Mouse (Mus musculus): ENCODE measurements at regions not wholly inside any gene's neighbourhood (a gene's known extent, or its start where the extent isn't known, plus 50 kb on each side); places are given as distances from the start of the nearest gene placed in this dataset.

DNA sequence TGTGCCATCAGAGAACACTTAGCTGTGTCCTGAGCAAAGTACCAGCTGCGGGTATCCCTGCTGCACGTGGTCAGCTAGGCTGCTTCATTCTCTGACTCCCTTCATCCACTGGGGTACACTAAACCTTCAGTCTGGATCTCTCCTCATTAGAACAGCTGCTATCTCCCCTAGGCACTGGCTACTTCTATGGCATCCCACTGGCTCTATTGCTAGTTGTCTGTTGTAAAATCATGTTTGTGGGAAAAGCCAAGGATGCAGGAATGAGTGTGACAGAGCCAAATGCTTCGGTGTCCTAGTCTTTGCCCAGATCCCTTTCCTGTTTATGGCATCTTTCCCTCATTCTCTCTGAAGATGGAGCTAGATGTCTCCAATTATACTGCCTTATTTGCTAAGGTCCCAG lies 440.9 kb downstream of the Nbas start:
- no peak overlapping the region for H3K4me3 ChIP-seq
- no peaks in the 10 kb centered on the region for H3K4me1 ChIP-seq
- ATAC-seq (ENCODE audit: low FRiP score, low read depth), result no peak
- no peak overlapping the region for H3K27ac ChIP-seq (replicated peaks)
- no peak overlapping the region for H3K4me2 ChIP-seq (replicated peaks)
- 89% methylated on average over 3 of the region's 3 CpGs for WGBS
- H3K9me3 ChIP-seq, result no peaks in the 10 kb centered on the region
- no peaks in the 10 kb centered on the region for H3K27me3 ChIP-seq
- no peak overlapping the region for H3K9ac ChIP-seq (replicated peaks)
- no peaks in the 10 kb centered on the region for H3K36me3 ChIP-seq

DNA sequence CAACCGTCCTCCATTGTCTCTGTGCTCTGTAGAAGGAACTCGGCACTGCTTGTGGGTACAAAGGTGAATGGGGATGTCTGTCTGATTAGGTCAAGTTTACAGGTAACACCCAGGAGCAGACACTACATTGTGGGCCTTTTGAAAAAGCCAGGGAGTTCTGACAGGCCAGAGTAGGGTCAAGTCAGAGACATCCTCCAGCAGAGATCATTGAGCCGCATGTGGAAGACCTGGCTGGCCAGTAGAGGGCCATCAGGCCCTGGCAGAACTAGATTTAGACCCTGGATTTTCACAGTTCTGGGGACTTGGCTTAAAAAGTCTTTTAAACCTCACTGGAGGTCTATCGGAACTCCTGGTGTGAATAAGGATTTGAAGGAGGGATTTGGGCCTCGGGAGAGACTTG lies 438.8 kb downstream of the Nbas start:
- Histone ChIP-seq H3K4me2 (replicated peaks) (no peak overlapping the region), H3K4me3 (no peak overlapping the region), H3K27ac (replicated peaks) (no peak overlapping the region), H3K9ac (replicated peaks) (no peak overlapping the region), H3K9me3 (no peaks in the 10 kb centered on the region), H3K4me1 (no peaks in the 10 kb centered on the region), H3K36me3 (no peaks in the 10 kb centered on the region), H3K27me3 (no peaks in the 10 kb centered on the region)
- 83% methylated on average over 5 of the region's 5 CpGs for WGBS
- no peak for ATAC-seq (ENCODE audit: low FRiP score, low read depth)

DNA sequence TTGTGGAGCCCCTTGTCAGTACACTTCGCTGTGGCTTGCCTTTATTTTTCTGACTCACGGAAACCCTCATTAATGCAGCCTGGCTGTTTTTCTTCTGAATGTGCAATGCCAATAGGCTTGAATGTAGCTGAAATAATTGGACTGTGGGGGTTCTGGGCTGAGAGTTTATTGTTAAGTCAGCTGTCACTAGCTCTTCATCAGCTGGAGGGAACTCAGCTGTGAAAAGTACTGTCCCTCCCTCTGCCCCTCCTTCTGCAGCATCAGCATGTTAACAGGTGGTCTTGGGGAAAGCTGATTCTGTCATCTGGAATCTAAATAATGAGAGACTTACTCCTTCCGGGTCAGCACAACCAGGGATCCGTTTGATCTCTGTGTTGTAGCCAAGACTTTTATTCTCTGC lies 437.6 kb downstream of the Nbas start:
- Histone ChIP-seq H3K4me3 (no peak overlapping the region), H3K4me1 (no peaks in the 10 kb centered on the region), H3K27me3 (no peaks in the 10 kb centered on the region), H3K9me3 (no peaks in the 10 kb centered on the region), H3K36me3 (no peaks in the 10 kb centered on the region), H3K4me2 (replicated peaks) (no peak overlapping the region), H3K27ac (replicated peaks) (no peak overlapping the region), H3K9ac (replicated peaks) (no peak overlapping the region)
- ATAC-seq (ENCODE audit: low FRiP score, low read depth), result peak; percentile 42
- 38% methylated on average over 4 of the region's 4 CpGs for WGBS

DNA sequence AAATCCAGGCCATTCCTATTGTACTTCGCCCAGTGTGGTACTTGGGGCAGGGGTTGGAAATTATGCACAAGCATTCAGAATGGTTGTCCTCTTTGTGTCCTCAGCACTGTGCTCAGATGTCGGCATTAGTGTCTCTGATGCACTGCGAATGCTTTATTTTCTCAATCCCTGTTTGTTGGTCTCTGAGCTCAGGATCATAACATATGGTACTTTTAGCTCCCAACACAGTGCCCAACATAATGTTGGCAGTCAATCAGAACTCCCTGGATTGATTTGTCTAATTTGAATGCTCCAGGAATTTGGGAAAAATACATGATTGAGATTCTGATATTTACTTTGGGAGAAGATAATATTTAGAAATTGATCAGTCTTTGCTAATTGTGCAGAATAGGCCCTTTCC lies 434.7 kb downstream of the Nbas start:
- Histone ChIP-seq H3K27me3 (no peaks in the 10 kb centered on the region), H3K4me3 (no peak overlapping the region), H3K4me2 (replicated peaks) (no peak overlapping the region), H3K4me1 (no peaks in the 10 kb centered on the region), H3K36me3 (no peaks in the 10 kb centered on the region), H3K9me3 (no peaks in the 10 kb centered on the region), H3K27ac (replicated peaks) (no peak overlapping the region), H3K9ac (replicated peaks) (no peak overlapping the region)
- no peak for ATAC-seq (ENCODE audit: low FRiP score, low read depth)
- 78% methylated on average over 3 of the region's 3 CpGs for WGBS

DNA sequence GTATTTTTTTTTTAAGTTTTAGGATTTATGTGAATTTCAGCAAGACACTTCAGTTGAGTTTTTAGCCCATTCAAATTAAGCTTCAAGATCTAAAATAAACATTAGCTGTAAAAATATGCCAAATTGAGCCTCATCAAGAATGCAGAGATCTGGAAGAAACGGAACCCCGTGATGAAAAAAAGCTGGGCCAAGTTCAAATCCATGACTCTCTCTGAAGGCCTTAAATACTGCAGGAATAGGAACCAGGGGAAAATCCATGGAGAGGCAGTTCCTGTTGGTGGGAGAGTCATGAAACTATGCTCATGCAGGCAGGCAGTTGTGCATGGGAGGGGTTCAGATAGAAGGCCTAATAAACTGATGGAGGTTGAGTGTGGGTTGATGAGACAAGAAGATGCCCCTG lies 430.9 kb downstream of the Nbas start:
- Histone ChIP-seq H3K36me3 (no peaks in the 10 kb centered on the region), H3K9ac (replicated peaks) (no peak overlapping the region), H3K9me3 (no peaks in the 10 kb centered on the region), H3K27me3 (no peaks in the 10 kb centered on the region), H3K4me1 (no peaks in the 10 kb centered on the region), H3K4me3 (no peak overlapping the region), H3K27ac (replicated peaks) (no peak overlapping the region), H3K4me2 (replicated peaks) (no peak overlapping the region)
- ATAC-seq (ENCODE audit: low FRiP score, low read depth), result no peak
- 96% methylated on average over 2 of the region's 2 CpGs for whole genome bisulfite sequencing

DNA sequence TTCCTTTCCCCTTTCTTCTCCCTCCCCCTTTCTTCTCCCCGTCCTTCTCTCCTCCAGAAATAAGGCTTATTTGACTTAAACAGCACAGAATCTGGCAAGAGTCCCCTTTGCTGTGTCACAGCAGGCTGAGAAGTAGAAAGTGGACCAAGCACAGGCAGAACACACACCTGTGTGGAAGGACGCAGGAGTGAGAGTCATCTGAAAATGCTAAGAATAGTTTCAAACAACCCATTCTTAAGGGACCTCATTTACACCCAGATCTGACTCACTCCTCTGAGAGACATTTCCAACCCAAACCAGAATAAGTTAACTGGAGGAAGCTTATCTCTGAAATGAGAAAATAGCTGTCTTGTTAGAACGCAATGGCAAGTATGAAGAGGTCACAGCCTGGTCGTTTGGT lies 429.9 kb downstream of the Nbas start:
- H3K4me3 ChIP-seq, result no peak overlapping the region
- H3K27me3 ChIP-seq, result no peaks in the 10 kb centered on the region
- H3K9ac ChIP-seq (replicated peaks), result no peak overlapping the region
- no peak for ATAC-seq (ENCODE audit: low FRiP score, low read depth)
- H3K27ac ChIP-seq (replicated peaks), result no peak overlapping the region
- H3K9me3 ChIP-seq, result no peaks in the 10 kb centered on the region
- 74% methylated on average over 4 of the region's 4 CpGs for WGBS
- no peak overlapping the region for H3K4me2 ChIP-seq (replicated peaks)
- no peaks in the 10 kb centered on the region for H3K4me1 ChIP-seq
- H3K36me3 ChIP-seq, result no peaks in the 10 kb centered on the region

DNA sequence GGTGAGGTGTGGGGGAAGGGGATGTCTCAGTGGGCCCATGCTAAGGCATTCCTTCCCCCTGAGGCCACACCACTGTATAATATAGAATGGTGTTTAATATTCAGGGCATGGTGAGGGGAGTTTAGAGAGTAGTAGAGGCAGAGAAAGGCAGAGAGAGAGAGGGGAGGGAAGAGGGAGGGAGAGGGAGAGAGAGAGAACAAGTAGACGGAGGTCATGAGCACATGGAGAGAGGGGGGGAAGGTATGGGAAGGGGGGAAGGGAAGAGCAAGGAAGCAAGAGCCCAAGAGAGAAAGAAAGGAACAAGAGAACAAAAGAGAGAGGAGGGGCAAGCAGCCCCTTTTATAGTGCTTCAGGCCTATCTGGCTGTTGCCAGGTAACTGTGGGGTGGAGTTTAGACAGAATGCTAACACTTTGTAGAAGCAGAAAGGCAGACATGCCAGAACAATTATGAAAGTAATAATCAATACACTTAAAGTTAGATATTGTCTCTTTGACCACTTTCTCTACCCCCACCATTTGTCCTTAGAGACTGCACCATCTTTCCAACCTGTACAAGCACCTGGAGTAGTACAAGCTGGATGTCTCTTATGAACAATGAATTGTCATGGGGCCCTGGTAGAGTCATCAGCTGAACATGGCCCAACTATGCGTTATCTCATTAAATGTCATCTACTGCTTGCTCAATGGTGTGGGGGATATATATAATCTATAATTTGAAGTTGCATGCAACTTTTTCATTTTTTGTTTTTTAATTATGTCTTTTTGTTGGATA lies 422.6 kb downstream of the Nbas start:
- Histone ChIP-seq H3K9ac (replicated peaks) (no peak overlapping the region), H3K27me3 (no peaks in the 10 kb centered on the region), H3K36me3 (no peaks in the 10 kb centered on the region), H3K4me1 (peaks cover 10% of the 10 kb centered on the region; the same call in 1 of the 2 replicates), H3K9me3 (no peaks in the 10 kb centered on the region), H3K4me2 (replicated peaks) (no peak overlapping the region), H3K27ac (replicated peaks) (no peak overlapping the region), H3K4me3 (no peak overlapping the region)
- ATAC-seq (ENCODE audit: low FRiP score, low read depth), result peak; percentile 75
- 54% methylated on average over 2 of the region's 2 CpGs for WGBS

DNA sequence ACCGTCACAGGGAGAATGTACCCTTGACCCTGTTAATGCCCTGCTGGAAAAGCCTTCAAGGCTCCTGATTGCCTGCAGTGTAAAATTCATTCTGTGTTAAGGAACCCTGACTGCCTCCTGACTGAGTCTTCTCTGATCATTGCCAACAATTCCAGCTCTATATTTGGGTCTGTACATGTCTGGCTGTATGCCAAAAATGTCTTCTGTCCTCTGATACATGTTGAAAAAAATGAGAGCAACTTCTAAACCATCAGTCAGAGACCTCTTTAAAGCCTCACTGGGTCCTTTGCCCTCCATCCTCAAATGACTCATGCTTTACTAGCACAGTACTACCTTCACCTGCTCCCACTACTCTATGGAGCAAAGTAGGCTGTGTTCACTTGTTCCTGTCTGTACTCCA lies 408.3 kb downstream of the Nbas start:
- Histone ChIP-seq H3K4me2 (replicated peaks) (no peak overlapping the region), H3K9me3 (no peaks in the 10 kb centered on the region), H3K4me3 (no peak overlapping the region), H3K27ac (replicated peaks) (no peak overlapping the region), H3K27me3 (no peaks in the 10 kb centered on the region), H3K36me3 (no peaks in the 10 kb centered on the region), H3K4me1 (no peaks in the 10 kb centered on the region), H3K9ac (replicated peaks) (no peak overlapping the region)
- WGBS, result 58% methylated on average over 1 of the region's 1 CpGs
- ATAC-seq (ENCODE audit: low FRiP score, low read depth), result no peak

DNA sequence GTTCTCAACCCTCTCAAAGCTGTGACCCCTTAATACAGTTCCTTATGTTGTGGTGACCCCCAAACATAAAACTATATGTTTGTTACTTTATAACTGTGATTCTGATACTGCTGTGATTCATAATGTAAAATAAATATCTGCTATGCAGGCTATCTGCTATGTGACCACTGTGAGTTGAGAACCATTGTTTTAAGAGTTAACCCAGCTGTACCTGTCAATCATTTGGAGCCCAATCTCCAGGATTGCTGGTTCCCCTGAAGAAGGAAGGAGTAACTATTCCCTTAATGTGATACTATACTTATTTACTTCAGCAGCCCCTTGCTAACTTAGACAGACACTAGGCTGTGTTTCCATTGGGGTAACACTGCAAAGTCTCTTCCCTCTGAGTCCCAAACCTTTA lies 400.5 kb downstream of the Nbas start:
- Histone ChIP-seq H3K27ac (replicated peaks) (no peak overlapping the region), H3K9me3 (no peaks in the 10 kb centered on the region), H3K27me3 (no peaks in the 10 kb centered on the region), H3K4me2 (replicated peaks) (no peak overlapping the region), H3K4me1 (no peaks in the 10 kb centered on the region), H3K4me3 (no peak overlapping the region), H3K36me3 (no peaks in the 10 kb centered on the region), H3K9ac (replicated peaks) (no peak overlapping the region)
- no peak for ATAC-seq (ENCODE audit: low FRiP score, low read depth)

DNA sequence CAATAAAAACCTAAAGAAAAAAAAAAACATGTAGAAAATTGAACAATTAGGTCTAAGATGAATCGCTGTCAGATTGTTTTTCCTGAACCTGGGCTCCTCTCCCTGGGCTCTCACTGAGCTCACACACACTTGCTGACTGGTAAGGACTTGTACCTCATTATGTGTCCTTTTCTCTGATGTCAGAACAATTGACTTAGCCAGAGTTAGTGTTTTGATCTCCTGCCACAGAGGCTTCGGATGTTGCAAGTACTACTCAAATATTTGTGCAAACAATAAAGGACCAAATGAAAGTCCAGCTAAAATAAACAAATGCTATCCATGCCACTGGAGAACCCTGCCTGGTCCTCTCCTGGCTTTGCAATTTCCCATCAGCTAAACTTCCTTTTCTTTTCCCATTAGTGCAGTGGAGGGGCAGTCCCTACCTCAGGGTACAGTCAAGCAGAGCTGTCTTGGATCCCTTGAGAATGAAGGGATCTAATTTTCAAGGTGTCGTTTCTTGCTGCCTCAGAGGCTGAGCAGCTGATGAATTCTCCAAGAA lies 399.6 kb downstream of the Nbas start:
- H3K9me3 ChIP-seq, result no peaks in the 10 kb centered on the region
- H3K27ac ChIP-seq (replicated peaks), result no peak overlapping the region
- H3K27me3 ChIP-seq, result no peaks in the 10 kb centered on the region
- H3K9ac ChIP-seq (replicated peaks), result no peak overlapping the region
- no peaks in the 10 kb centered on the region for H3K36me3 ChIP-seq
- 75% methylated on average over 3 of the region's 3 CpGs for WGBS
- no peak overlapping the region for H3K4me3 ChIP-seq
- ATAC-seq (ENCODE audit: low FRiP score, low read depth), result no peak
- no peaks in the 10 kb centered on the region for H3K4me1 ChIP-seq
- no peak overlapping the region for H3K4me2 ChIP-seq (replicated peaks)

DNA sequence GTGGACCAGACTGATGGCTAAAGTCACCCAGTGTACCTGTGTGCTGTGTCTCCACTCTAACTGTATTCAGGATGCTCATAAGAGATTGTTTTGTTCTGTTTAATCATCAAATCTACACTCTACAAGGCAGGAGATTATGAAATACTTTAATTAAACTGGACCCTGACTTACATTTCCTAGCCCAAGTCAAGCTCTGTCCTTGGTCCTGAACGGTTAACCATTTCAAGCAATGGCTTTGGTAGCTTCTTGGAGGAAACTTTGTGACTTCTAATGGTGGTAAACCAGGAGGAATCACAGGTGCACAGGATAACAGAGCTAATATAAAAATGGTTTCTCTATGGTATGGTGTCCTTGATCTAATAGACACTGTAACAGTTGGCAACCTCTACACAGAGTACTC lies 370.4 kb downstream of the Nbas start:
- no peaks in the 10 kb centered on the region for H3K27me3 ChIP-seq
- H3K9me3 ChIP-seq, result no peaks in the 10 kb centered on the region
- H3K9ac ChIP-seq (replicated peaks), result no peak overlapping the region
- no peak for ATAC-seq (ENCODE audit: low FRiP score, low read depth)
- 63% methylated on average over 1 of the region's 1 CpGs for WGBS
- H3K4me1 ChIP-seq, result no peaks in the 10 kb centered on the region
- H3K4me2 ChIP-seq (replicated peaks), result no peak overlapping the region
- no peak overlapping the region for H3K4me3 ChIP-seq
- no peaks in the 10 kb centered on the region for H3K36me3 ChIP-seq
- no peak overlapping the region for H3K27ac ChIP-seq (replicated peaks)

Data from midbrain, embryonic 12.5 days (tissue).